Mouse (Mus musculus) liver, adult 2 months (tissue): ENCODE data around the gene Xpr1. TPM values are rescaled to one million over a fixed set of nuclear protein-coding genes. Genes with fewer than 3 reads are reported as not detected.

Source experiments
- DNase-seq: peaks from one replicate; pipeline ENCODE4 v3.0.0-alpha.2; 2011; ENCODE audit warnings: low read depth, low spot score; ENCODE audit errors: extremely low read depth
- H3K27ac ChIP-seq: fragments of 200-500 bp; replicated peaks from 2 replicates; pipeline ENCODE4 v1.5.1; 2012; ENCODE audit warnings: low read depth, mild to moderate bottlenecking, control low read depth, inconsistent platforms, low read length; ENCODE audit not compliant: insufficient read depth
- H3K27me3 ChIP-seq: fragments of 200-500 bp; 2 replicates; pipeline ENCODE4 v1.6.1; 2012; ENCODE audit warnings: mild to moderate bottlenecking, moderate library complexity, low read length, inconsistent platforms; ENCODE audit not compliant: control insufficient read depth, insufficient read depth
- H3K36me3 ChIP-seq: fragments of 200-500 bp; 2 replicates; pipeline ENCODE4 v1.6.1; 2012; ENCODE audit warnings: low read length, inconsistent platforms; ENCODE audit not compliant: control insufficient read depth, insufficient read depth
- H3K4me1 ChIP-seq: fragments of 200-500 bp; 2 replicates; pipeline ENCODE4 v1.6.1; 2011; ENCODE audit warnings: low read length; ENCODE audit not compliant: control insufficient read depth, insufficient read depth
- H3K4me3 ChIP-seq: fragments of 200-500 bp; 2 replicates; pipeline ENCODE4 v1.5.1; 2011; ENCODE audit warnings: low read depth, mild to moderate bottlenecking, control low read depth, low read length, moderate library complexity; ENCODE audit not compliant: insufficient read depth
- H3K79me2 ChIP-seq: fragments of 200-500 bp; 2 replicates; pipeline ENCODE4 v1.6.1; 2012; ENCODE audit warnings: inconsistent platforms, mild to moderate bottlenecking, low read length, moderate library complexity; ENCODE audit not compliant: control insufficient read depth, insufficient read depth
- H3K9ac ChIP-seq: fragments of 200-500 bp; 2 replicates; pipeline ENCODE4 v1.6.1; 2012; ENCODE audit warnings: low read depth, mild to moderate bottlenecking, control low read depth, inconsistent platforms, low read length
- CTCF ChIP-seq: fragments of 200-500 bp; IDR thresholded peaks from 2 replicates; pipeline ENCODE4 v1.5.1; 2011; ENCODE audit warnings: low read depth, low read length, control low read depth
- POLR2A ChIP-seq: fragments of 200-500 bp; IDR thresholded peaks from 2 replicates; pipeline ENCODE4 v1.6.1; 2011; ENCODE audit warnings: low read length, control low read depth; ENCODE audit not compliant: insufficient read depth; ENCODE audit errors: extremely low read depth
- WGBS: fragments of 180-500 bp; shearing (Covaris S2); methylation state at CpG from one replicate; pipeline ENCODE4 v1.1.7; 2018; 5-methylcytosine and 5-hydroxymethylcytosine counted together
- polyA plus RNA-seq: library from polyadenylated mRNA; depleted of rRNA; stranded (reverse); fragments of >200 nt; gene quantifications from 2 replicates; pipeline ENCODE4 v1.2.3, GENCODE M21; 2012; rRNA removed
- total RNA-seq: library from RNA; depleted of rRNA; stranded (reverse); fragments of >200 nt; gene quantifications from 2 replicates; pipeline ENCODE4 v1.2.3, GENCODE M21; 2014; rRNA removed

The Xpr1 gene
- total and polyA plus RNA-seq, 2 experiments, result 5.4 to 17.1 TPM

- no peaks in the 10 kb centered on the region for H3K4me1 ChIP-seq
- TF ChIP-seq POLR2A, result no peak
- no peak for TF ChIP-seq CTCF
- no peak for DNase-seq
- H3K4me3 ChIP-seq, result no peak overlapping the region
- no peaks in the 10 kb centered on the region for H3K79me2 ChIP-seq
- no peak overlapping the region for H3K27ac ChIP-seq
- no peaks in the 10 kb centered on the region for H3K27me3 ChIP-seq
- 69% methylated on average over 14 of the region's 14 CpGs for WGBS
- H3K9ac ChIP-seq, result no peak overlapping the region
- H3K36me3 ChIP-seq, result no peaks in the 10 kb centered on the region
Observed at GRCm38 (mm10) chr1:155229464-155230411, 187.5 kb downstream of the Xpr1 start.

Other genes starting within 250 kb of the Xpr1 start
- 0.09 and 0.20 TPM in 2 replicates for gene BC034090, start 173.0 kb downstream of the Xpr1 start, total RNA-seq
- 0.33 and 0.50 TPM in 2 replicates for gene BC034090, start 173.0 kb downstream of the Xpr1 start, polyA plus RNA-seq
- 14.8 and 19.9 TPM in 2 replicates for gene Acbd6, start 140.7 kb upstream of the Xpr1 start, total RNA-seq
- 71.5 and 79.6 TPM in 2 replicates for gene Acbd6, start 140.7 kb upstream of the Xpr1 start, polyA plus RNA-seq